Mouse (Mus musculus) myocyte (in vitro differentiated cells): ENCODE measurements at regions not wholly inside any gene's neighbourhood (a gene's known extent, or its start where the extent isn't known, plus 50 kb on each side); places are given as distances from the start of the nearest gene placed in this dataset.

ENCODE experiments used
- E2F4 ChIP-seq: IDR thresholded peaks from one replicate; pipeline ENCODE4 v1.6.1; 2011; ENCODE audit warnings: mild to moderate bottlenecking, control low read depth, moderate library complexity; ENCODE audit not compliant: insufficient read depth
- MAX ChIP-seq: IDR thresholded peaks from one replicate; pipeline ENCODE4 v1.6.1; 2011; ENCODE audit warnings: low read depth, mild to moderate bottlenecking, control low read depth
- MYOG ChIP-seq, 3 experiments: IDR thresholded peaks; one replicate each; pipeline ENCODE4 v1.6.1; 2011; ENCODE audit warnings: control low read depth in 2 of 3, low read depth in 2 of 3, mild to moderate bottlenecking in 2 of 3; ENCODE audit not compliant: insufficient read length in 2 of 3, control insufficient read depth in 1 of 3, insufficient read depth in 1 of 3
- POLR2A ChIP-seq: IDR thresholded peaks from one replicate; pipeline ENCODE4 v1.6.1; 2011; ENCODE audit warnings: low read depth, mild to moderate bottlenecking, control low read depth, moderate library complexity; ENCODE audit not compliant: insufficient read length
- SRF ChIP-seq: IDR thresholded peaks from one replicate; pipeline ENCODE4 v1.6.1; 2011; ENCODE audit warnings: low read depth; ENCODE audit not compliant: control insufficient read depth, insufficient read length
- USF1 ChIP-seq: IDR thresholded peaks from one replicate; pipeline ENCODE4 v1.6.1; 2011; ENCODE audit warnings: low read depth, mild to moderate bottlenecking, control low read depth, moderate library complexity

DNA sequence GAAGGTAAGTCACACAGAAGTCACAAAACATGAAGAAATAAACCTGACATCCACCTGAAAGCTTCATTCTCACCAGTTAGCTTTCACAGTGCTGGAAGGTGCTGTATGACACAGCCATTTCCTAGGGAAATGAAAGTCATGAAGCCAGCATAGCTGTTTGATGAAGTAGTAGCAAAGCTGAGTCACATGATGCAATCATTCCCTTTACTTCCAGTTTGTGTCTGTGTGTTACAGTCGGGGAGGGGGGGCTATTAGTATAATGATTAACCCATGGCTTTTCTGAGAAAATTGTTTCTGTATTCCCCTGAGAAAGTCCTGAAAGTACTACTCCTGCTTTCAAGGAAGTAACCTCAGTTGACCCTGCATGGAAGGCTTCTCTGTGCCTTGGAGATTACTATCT is 94.8 kb upstream of the Manea start:
- TF ChIP-seq E2F4, result no peak
- no peak for TF ChIP-seq POLR2A
- no peak for TF ChIP-seq SRF
- TF ChIP-seq USF1, result no peak
- no peak for TF ChIP-seq MAX
- no peak for TF ChIP-seq MYOG (IDR thresholded peaks at IDR 0.05; ENCODE audit: control insufficient read depth in 1 of 3, insufficient read depth in 1 of 3, insufficient read length in 2 of 3, low read depth in 2 of 3)
